Mouse (Mus musculus) neural tube, embryonic 12.5 days (tissue): ENCODE measurements around the gene Wwc1. TPM values are rescaled to one million over a fixed set of nuclear protein-coding genes. Genes with fewer than 3 reads are reported as not detected.
"Not testable (repeated sequence)": the region's sequence is repeated elsewhere in the genome, so short reads cannot be mapped to it uniquely, and the experiment has no call there.

Experiments
- ATAC-seq: fragments of 200-750 bp; cut with Nextera tagmentation; 2 replicates; pipeline ENCODE4 v1.8.0; 2017; ENCODE audit warnings: low read depth, mild to moderate bottlenecking, moderate TSS enrichment, moderate library complexity; ENCODE audit not compliant: low FRiP score
- H3K27ac ChIP-seq: fragments of 300-500 bp; sonication (generic); 2 replicates; pipeline ENCODE4 v1.5.1; 2016
- H3K27me3 ChIP-seq: fragments of 300-500 bp; sonication (generic); replicated peaks from 2 replicates; pipeline ENCODE4 v1.6.1; 2016; ENCODE audit warnings: mild to moderate bottlenecking
- H3K36me3 ChIP-seq: fragments of 300-500 bp; sonication (generic); 2 replicates; pipeline ENCODE4 v1.6.1; 2016; ENCODE audit warnings: mild to moderate bottlenecking
- H3K4me1 ChIP-seq: fragments of 300-500 bp; sonication (generic); 2 replicates; pipeline ENCODE4 v1.6.1; 2016
- H3K4me2 ChIP-seq: fragments of 300-500 bp; sonication (generic); replicated peaks from 2 replicates; pipeline ENCODE4 v1.6.1; 2016; ENCODE audit warnings: mild to moderate bottlenecking
- H3K4me3 ChIP-seq: fragments of 300-500 bp; sonication (generic); 2 replicates; pipeline ENCODE4 v1.5.1; 2016
- H3K9ac ChIP-seq: fragments of 300-500 bp; sonication (generic); 2 replicates; pipeline ENCODE4 v1.6.1; 2016; ENCODE audit warnings: mild to moderate bottlenecking
- H3K9me3 ChIP-seq: fragments of 300-500 bp; sonication (generic); 2 replicates; pipeline ENCODE4 v1.6.1; 2016; ENCODE audit warnings: mild to moderate bottlenecking
- WGBS: fragments of 180-500 bp; shearing (Covaris S2); methylation state at CpG from one replicate; pipeline ENCODE4 v1.1.7; 2016; 5-methylcytosine and 5-hydroxymethylcytosine counted together
- polyA plus RNA-seq: library from polyadenylated mRNA; unstranded; fragments of >200 nt; fragmentation: Nextera tagmentation; extraction: Ambion mirVana; gene quantifications from 2 replicates; pipeline ENCODE4 v1.2.1, GENCODE M21; 2016

Wwc1 gene
- polyA plus RNA-seq, 1 experiment from 2014 or later: 15.5 TPM

DNA sequence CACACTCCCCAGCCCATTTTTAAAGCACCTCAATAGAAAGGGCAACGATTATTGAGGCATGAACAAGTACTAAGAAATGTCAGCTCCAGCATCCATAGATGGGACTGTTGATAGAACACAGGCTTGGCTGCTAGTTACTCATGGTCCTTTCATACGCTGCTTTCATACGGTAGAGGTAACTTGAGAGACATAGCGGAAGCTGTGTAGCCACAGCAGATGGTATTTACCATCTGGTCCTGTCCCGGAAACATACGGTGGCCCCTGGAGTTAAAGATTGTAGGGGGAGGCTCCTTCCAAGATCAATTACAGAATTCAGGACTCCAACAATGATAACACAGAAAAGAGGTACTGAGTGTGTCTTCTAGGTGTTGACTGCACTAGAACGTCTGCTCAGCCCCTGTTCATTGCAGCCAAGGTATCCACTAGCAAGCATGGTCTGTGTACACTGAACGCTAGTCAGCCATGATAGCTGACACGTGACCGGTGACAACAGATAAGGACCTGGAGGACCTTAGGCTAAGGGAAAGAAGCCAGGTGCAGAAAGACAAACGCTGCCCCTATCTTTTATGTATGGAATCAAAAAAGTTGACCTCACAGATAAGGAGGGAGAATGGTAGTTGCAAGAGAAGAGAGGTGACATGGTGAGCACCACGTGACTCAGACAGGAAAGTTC is 122.8 kb downstream of the Wwc1 start:
- 72% methylated on average over 12 of the region's 12 CpGs for WGBS
- no peak for ATAC-seq
- H3K9ac ChIP-seq: no peak overlapping the region
- no peaks in the 10 kb centered on the region for H3K27me3 ChIP-seq
- no peaks in the 10 kb centered on the region for H3K9me3 ChIP-seq
- H3K4me1 ChIP-seq: peaks cover 22% of the 10 kb centered on the region
- no peaks in the 10 kb centered on the region; the same call in 1 of the 2 replicates for H3K36me3 ChIP-seq
- no peak overlapping the region for H3K4me2 ChIP-seq
- H3K27ac ChIP-seq: peak overlapping the region; percentile 59; the same call in 1 of the 2 replicates
- no peak overlapping the region for H3K4me3 ChIP-seq

DNA sequence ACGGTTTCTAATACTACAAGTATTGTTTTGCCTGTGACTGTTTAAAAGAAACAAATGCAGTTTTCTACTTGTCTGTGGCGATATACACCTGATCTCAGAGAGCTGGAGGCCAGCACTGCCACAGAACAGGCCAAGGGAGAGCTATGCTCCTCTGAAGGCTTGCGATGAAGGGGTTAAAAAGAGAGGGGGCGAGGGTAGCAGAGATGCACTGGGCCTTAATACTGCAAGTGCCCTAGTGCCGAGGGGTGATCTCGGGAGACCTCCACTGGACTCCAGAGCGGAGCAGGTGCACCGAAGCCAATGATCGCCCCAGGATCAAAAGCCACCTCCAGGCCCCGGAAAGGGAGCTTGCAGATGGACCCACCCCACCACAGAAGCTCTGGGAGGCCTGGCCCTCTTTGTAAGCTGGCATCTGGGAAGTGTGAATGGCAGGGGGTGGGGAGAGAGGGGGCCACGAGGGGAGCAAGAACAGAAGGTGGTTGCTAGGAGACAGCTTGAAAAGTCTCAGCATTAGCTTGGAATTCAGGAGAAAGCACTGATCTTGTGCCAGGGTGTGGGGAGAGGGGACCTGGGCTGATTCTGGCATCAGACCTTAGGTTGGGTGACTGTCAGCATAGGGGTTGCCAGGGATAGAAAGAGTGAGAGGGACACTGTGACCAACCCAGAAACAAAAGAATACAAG is 123.8 kb downstream of the Wwc1 start:
- peak; percentile 90 for ATAC-seq
- Histone ChIP-seq H3K4me2 (peak overlapping the region; percentile 22; the same call in 1 of the 2 replicates), H3K9me3 (no peaks in the 10 kb centered on the region), H3K27ac (peak overlapping the region; percentile 59; the same call in 1 of the 2 replicates), H3K36me3 (peaks cover 6% of the 10 kb centered on the region), H3K4me1 (peaks cover 22% of the 10 kb centered on the region), H3K9ac (no peak overlapping the region), H3K27me3 (no peaks in the 10 kb centered on the region), H3K4me3 (no peak overlapping the region)
- 19% methylated on average over 11 of the region's 11 CpGs for WGBS

DNA sequence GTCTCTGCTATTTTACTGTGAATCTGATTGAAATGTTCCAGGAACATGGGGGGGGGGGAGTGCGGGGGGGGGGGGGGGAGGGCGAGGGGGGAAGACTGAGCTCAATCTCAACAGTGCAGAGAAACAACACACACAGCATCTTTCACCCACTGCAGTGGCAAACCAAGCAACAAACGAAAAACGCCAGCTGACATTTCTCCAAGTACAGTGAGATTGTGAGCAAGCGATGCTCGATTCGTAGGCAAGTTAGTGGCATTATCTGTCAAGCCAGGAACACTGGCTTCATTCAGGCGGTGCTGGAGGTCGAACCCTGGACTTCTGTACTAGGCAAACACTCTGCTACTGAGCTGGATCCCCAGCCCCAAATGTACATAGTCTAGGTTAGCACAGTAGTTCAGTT is 124.8 kb downstream of the Wwc1 start:
- ATAC-seq: no peak
- Histone ChIP-seq H3K4me3 (no peak overlapping the region), H3K27me3 (no peaks in the 10 kb centered on the region), H3K27ac (no peak overlapping the region), H3K4me1 (peaks cover 22% of the 10 kb centered on the region), H3K36me3 (peaks cover 12% of the 10 kb centered on the region), H3K9ac (no peak overlapping the region), H3K4me2 (no peak overlapping the region), H3K9me3 (no peaks in the 10 kb centered on the region)
- WGBS: 77% methylated on average over 8 of the region's 9 CpGs

DNA sequence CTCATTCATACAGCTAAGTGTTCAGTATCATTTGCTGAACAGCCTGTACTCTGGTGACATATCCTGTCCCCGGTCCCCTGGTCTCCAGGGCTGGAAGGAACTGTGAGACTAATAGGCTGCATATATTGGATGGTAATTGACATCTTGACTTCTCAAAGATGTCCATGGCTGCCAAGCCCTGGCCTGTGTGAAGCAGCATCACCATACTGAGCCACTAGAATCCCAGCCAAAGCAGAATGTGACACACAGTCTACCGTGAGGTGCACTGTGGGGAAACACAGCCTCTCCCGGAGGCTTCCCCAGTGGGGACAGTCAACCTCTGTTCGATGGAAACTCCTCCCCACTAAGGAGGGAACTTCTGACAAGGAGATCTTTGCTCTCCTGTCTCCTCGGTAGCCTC is 125.4 kb downstream of the Wwc1 start:
- Histone ChIP-seq H3K4me3 (no peak overlapping the region), H3K27me3 (no peaks in the 10 kb centered on the region), H3K27ac (no peak overlapping the region), H3K9ac (no peak overlapping the region), H3K9me3 (no peaks in the 10 kb centered on the region), H3K36me3 (peaks cover 12% of the 10 kb centered on the region), H3K4me1 (peaks cover 22% of the 10 kb centered on the region), H3K4me2 (no peak overlapping the region)
- no peak for ATAC-seq
- WGBS: 79% methylated on average over 5 of the region's 5 CpGs

DNA sequence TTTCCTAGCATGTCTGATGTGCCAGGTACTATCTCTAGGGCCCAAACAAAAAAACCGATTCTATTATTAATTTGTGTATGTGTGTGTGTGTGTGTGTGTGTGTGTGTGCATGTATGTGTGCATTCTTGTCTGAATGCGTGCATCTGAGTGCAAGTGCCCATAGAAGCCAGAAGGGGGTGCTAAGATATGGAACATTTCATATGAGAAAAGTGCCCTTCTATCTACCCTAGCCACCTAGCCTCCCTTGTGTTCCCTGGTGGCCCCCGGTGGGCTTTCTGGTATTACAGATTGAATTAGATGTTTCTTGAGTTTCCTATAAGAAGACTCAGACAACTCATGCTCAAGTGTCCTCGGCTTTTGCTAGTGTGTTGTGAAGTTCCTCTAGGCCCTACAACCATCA is 126.7 kb downstream of the Wwc1 start:
- Histone ChIP-seq H3K4me3 (no peak overlapping the region), H3K4me1 (peaks cover 22% of the 10 kb centered on the region), H3K4me2 (no peak overlapping the region), H3K9ac (no peak overlapping the region), H3K9me3 (no peaks in the 10 kb centered on the region), H3K27ac (no peak overlapping the region), H3K36me3 (peaks cover 12% of the 10 kb centered on the region), H3K27me3 (no peaks in the 10 kb centered on the region)
- ATAC-seq: no peak
- 93% methylated on average over 4 of the region's 4 CpGs for WGBS

DNA sequence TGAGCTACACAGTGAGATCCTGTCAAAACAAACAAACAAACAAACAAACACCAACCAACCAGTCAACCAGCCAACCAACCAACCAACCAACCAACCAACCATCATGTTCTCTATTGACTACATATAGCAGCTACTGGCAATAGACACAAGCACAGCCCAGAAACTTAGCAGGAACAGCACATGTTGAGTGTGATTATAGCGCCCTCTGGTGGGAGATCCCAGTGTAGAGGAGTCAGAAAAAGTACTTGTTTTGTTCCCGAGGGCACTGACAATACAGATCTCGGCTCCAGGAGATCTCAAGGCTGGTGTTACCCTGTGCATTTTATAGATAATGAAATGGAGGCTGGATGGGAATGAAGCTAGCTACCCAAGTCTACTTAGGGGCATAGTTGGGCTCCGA is 127.6 kb downstream of the Wwc1 start:
- Histone ChIP-seq H3K27me3 (no peaks in the 10 kb centered on the region), H3K4me1 (peaks cover 22% of the 10 kb centered on the region), H3K9me3 (no peaks in the 10 kb centered on the region), H3K27ac (no peak overlapping the region), H3K36me3 (peaks cover 12% of the 10 kb centered on the region), H3K9ac (no peak overlapping the region), H3K4me2 (no peak overlapping the region), H3K4me3 (no peak overlapping the region)
- 53% methylated on average over 4 of the region's 4 CpGs for WGBS
- ATAC-seq: no peak

DNA sequence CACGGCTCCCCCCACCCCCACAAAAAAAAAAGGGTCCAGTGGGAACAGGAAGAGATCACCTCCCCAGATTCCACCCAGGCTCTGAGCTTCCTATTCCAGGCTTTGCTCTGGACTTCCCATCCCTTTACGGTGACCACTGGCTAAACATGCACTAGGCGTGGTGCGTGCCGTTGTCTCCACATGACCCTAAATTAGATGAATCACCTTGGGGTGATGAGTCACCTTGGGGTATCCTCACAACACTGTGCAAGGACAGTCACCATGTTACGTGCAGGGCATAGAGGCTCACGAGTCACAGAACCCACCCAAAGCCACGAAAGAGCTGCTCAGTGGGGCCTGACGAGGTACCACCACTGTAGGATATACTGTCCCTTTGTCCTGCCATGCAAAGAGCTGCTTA is 136.0 kb downstream of the Wwc1 start:
- Histone ChIP-seq H3K9me3 (no peaks in the 10 kb centered on the region), H3K27ac (no peak overlapping the region), H3K4me2 (no peak overlapping the region), H3K9ac (no peak overlapping the region), H3K4me3 (no peak overlapping the region), H3K36me3 (peaks cover 7% of the 10 kb centered on the region), H3K27me3 (no peaks in the 10 kb centered on the region), H3K4me1 (0 out of 2 replicates have a peak, but pooled peaks cover under 1% of the 10 kb centered on the region)
- no peak for ATAC-seq
- WGBS: 93% methylated on average over 9 of the region's 9 CpGs

DNA sequence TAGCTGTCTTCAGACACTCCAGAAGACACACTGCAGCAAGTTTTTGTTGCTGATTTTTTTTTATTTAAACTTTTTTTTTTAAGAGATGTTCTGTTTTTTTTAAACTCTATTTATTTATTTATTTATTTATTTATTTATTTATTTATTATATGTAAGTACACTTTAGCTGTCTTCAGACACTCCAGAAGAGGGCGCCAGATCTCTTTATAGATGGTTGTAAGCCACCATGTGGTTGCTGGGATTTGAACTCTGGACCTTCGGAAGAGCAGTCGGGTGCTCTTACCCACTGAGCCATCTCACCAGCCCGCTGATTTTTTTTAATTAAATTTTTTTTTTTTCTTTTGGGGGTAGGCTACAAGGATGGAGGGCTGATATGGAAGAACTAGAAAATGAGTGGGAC is 137.8 kb downstream of the Wwc1 start:
- not testable (repeated sequence) for H3K4me3 ChIP-seq, H3K9ac ChIP-seq, ATAC-seq, H3K27ac ChIP-seq, H3K4me1 ChIP-seq, H3K9me3 ChIP-seq, H3K36me3 ChIP-seq, H3K4me2 ChIP-seq, H3K27me3 ChIP-seq
- 83% methylated on average over 4 of the region's 4 CpGs for WGBS

DNA sequence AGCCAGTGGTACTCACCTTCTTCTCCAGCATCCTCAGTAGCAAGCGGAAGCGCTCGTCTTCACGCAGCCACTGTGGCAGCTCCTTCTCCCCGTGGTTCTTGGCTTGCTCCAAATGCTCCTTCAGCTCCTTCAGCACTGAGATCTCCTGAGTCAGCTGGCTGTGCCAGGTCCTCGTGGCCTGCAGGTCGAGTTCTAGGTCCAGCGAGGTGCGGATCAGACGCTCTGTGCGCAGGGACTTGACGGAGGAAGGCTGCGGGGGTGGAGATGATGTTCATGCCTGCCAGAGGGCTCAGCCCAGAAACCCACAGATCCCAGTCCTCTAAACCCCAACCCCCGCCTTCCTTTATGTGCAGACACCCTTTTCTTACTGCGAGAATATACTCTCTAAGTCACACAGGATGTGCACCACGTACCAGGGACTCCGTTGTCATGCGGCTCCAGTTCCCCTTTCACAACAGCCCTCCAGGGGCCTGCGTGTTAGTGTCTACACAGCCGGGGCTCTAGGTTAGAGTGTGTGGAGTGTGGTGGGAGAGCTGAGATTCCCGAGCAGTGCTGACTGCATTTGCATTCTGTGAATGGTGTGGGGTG is 138.5 kb downstream of the Wwc1 start:
- Histone ChIP-seq H3K4me1 (peaks cover 5% of the 10 kb centered on the region; the same call in 1 of the 2 replicates), H3K9me3 (no peaks in the 10 kb centered on the region), H3K36me3 (peaks cover 7% of the 10 kb centered on the region), H3K9ac (no peak overlapping the region), H3K27me3 (no peaks in the 10 kb centered on the region), H3K4me3 (no peak overlapping the region), H3K27ac (no peak overlapping the region), H3K4me2 (no peak overlapping the region)
- no peak for ATAC-seq
- 76% methylated on average over 21 of the region's 21 CpGs for WGBS

DNA sequence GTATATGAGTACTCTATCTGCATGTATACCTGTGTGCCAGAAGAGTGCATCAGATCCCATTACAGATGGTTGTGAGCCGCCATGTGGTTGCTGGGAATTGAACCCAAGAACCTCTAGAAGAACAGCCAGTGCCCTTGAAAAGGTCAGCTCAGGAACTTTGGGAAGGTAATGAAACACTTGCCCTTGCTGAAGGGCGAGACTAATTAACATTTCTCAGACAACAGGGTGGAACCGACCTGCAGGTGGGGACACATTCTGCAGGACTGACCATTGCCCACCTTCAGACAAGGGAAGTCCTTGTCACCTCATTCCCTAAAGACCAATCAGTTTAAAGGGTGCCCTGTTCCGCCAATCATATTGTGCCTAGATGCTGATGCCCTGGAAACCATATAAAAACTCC is 139.5 kb downstream of the Wwc1 start:
- WGBS: 92% methylated on average over 4 of the region's 4 CpGs
- not testable (repeated sequence) for H3K36me3 ChIP-seq, H3K27me3 ChIP-seq, H3K9me3 ChIP-seq, ATAC-seq, H3K9ac ChIP-seq, H3K4me3 ChIP-seq, H3K4me1 ChIP-seq, H3K27ac ChIP-seq, H3K4me2 ChIP-seq

DNA sequence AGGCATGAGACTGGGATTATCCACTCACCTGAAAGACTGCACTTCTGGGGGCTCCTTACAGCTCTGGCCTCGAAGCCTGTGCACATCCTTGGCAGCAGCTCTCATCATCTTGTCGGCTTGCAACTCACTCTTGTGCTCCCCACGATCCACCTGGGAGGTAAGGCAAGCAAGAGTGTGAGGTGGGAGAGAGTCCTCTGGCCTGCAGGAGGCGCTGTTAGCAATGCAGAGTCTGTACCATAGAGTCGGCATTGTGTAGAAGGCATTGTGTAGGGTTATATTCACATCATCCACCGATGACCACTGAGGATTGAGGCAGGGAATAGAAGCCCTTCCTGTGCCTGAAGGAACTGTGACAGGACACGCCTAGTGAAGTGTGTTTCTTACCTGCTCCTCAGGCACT is 140.0 kb downstream of the Wwc1 start:
- 81% methylated on average over 7 of the region's 7 CpGs for WGBS
- Histone ChIP-seq H3K27ac (no peak overlapping the region), H3K27me3 (no peaks in the 10 kb centered on the region), H3K9ac (no peak overlapping the region), H3K36me3 (peaks cover 7% of the 10 kb centered on the region), H3K4me2 (no peak overlapping the region), H3K9me3 (no peaks in the 10 kb centered on the region), H3K4me3 (no peak overlapping the region), H3K4me1 (peaks cover 5% of the 10 kb centered on the region; the same call in 1 of the 2 replicates)
- no peak for ATAC-seq
